Mouse (Mus musculus): Measurements from ENCODE around the gene Abhd17a. TPM values are rescaled to one million over a fixed set of nuclear protein-coding genes. Genes with fewer than 3 reads are reported as not detected.

Abhd17a gene
- polyA plus RNA-seq (2017; shearing (Covaris generic)): 23.8 TPM

GRCm38 (mm10) chr10:80589879-80590854 lies at the start of gene Abhd17a:
TSS of gene Abhd17a (minus strand) at chr10:80590341.

GRCm38 (mm10) chr10:80622661-80623456 lies 32.7 kb upstream of the Abhd17a start, which contains the start of gene Csnk1g2:
TSS of gene Csnk1g2 (plus strand) at chr10:80622838.

GRCm38 (mm10) chr10:80605721-80606120 lies 15.6 kb upstream of the Abhd17a start, which contains the start of gene Gm49322:
TSS of gene Gm49322 (plus strand) at chr10:80606021.

GRCm38 (mm10) chr10:80602698-80603325 lies 12.7 kb upstream of the Abhd17a start, which contains the start of the genes Scamp4 and Adat3:
TSS of gene Scamp4 (plus strand) at chr10:80602872.
TSS of gene Adat3 (plus strand) at chr10:80602880.

GRCm38 (mm10) chr10:80577195-80578130 lies 12.7 kb downstream of the Abhd17a start, which contains the start of gene Klf16:
TSS of gene Klf16 (minus strand) at chr10:80577321.

GRCm38 (mm10) chr10:80561116-80561944 lies 28.8 kb downstream of the Abhd17a start, which contains the start of gene Rexo1:
TSS of gene Rexo1 (minus strand) at chr10:80561560.

GRCm38 (mm10) chr10:80538710-80539394 lies 51.3 kb downstream of the Abhd17a start, which contains the start of gene Atp8b3:
TSS of gene Atp8b3 (minus strand) at chr10:80539124.

Other genes starting within 250 kb of the Abhd17a start
- not detected for gene Adamtsl5, start 241.9 kb downstream of the Abhd17a start, polyA plus RNA-seq (2017; shearing (Covaris generic))
- gene Plk5, start 233.9 kb downstream of the Abhd17a start, polyA plus RNA-seq (2017; shearing (Covaris generic)): not detected
- gene Mex3d, start 202.7 kb downstream of the Abhd17a start, polyA plus RNA-seq (2017; shearing (Covaris generic)): 0.21 TPM
- gene Mbd3, start 190.8 kb downstream of the Abhd17a start, polyA plus RNA-seq (2017; shearing (Covaris generic)): 25.0 TPM
- 318 TPM for gene Uqcr11, start 183.5 kb downstream of the Abhd17a start, polyA plus RNA-seq (2017; shearing (Covaris generic))
- 15.8 TPM for gene Tcf3, start 156.7 kb downstream of the Abhd17a start, polyA plus RNA-seq (2017; shearing (Covaris generic))
- gene Onecut3, start 95.5 kb downstream of the Abhd17a start, polyA plus RNA-seq (2017; shearing (Covaris generic)): not detected
- gene Atp8b3, start 51.2 kb downstream of the Abhd17a start, polyA plus RNA-seq (2017; shearing (Covaris generic)): not detected
- 38.4 TPM for gene Rexo1, start 28.8 kb downstream of the Abhd17a start, polyA plus RNA-seq (2017; shearing (Covaris generic))
- gene Klf16, start 13.0 kb downstream of the Abhd17a start, polyA plus RNA-seq (2017; shearing (Covaris generic)): 0.87 TPM
- 128 TPM for gene Scamp4, start 12.5 kb upstream of the Abhd17a start, polyA plus RNA-seq (2017; shearing (Covaris generic))
- 5.2 TPM for gene Adat3, start 12.5 kb upstream of the Abhd17a start, polyA plus RNA-seq (2017; shearing (Covaris generic))
- gene Gm49322, start 15.7 kb upstream of the Abhd17a start, polyA plus RNA-seq (2017; shearing (Covaris generic)): 6.8 TPM
- gene Csnk1g2, start 32.5 kb upstream of the Abhd17a start, polyA plus RNA-seq (2017; shearing (Covaris generic)): 9.4 TPM
- 4.2 TPM for gene Btbd2, start 66.7 kb upstream of the Abhd17a start, polyA plus RNA-seq (2017; shearing (Covaris generic))
- 15.4 TPM for gene Mknk2, start 87.8 kb upstream of the Abhd17a start, polyA plus RNA-seq (2017; shearing (Covaris generic))
- 385 TPM for gene Mob3a, start 111.6 kb upstream of the Abhd17a start, polyA plus RNA-seq (2017; shearing (Covaris generic))
- 188 TPM for gene Izumo4, start 111.8 kb upstream of the Abhd17a start, polyA plus RNA-seq (2017; shearing (Covaris generic))
- gene Ap3d1, start 151.9 kb upstream of the Abhd17a start, polyA plus RNA-seq (2017; shearing (Covaris generic)): 34.9 TPM
- 7.6 TPM for gene Dot1l, start 164.9 kb upstream of the Abhd17a start, polyA plus RNA-seq (2017; shearing (Covaris generic))
- 98.7 TPM for gene Sf3a2, start 207.9 kb upstream of the Abhd17a start, polyA plus RNA-seq (2017; shearing (Covaris generic))
- 166 TPM for gene Plekhj1, start 208.3 kb upstream of the Abhd17a start, polyA plus RNA-seq (2017; shearing (Covaris generic))
- gene Amh, start 214.9 kb upstream of the Abhd17a start, polyA plus RNA-seq (2017; shearing (Covaris generic)): not detected
- not detected for gene Jsrp1, start 223.2 kb upstream of the Abhd17a start, polyA plus RNA-seq (2017; shearing (Covaris generic))
- gene Oaz1, start 236.3 kb upstream of the Abhd17a start, polyA plus RNA-seq (2017; shearing (Covaris generic)): 2,307 TPM